Mouse (Mus musculus): ENCODE results near the gene Mlxipl. TPM values are rescaled to one million over a fixed set of nuclear protein-coding genes. Genes with fewer than 3 reads are reported as not detected.

The Mlxipl gene
- polyA plus RNA-seq, 1 experiment from 2014 or later = 2.8 TPM

- Histone ChIP-seq H3K27ac (peak within 1 kb of the TSS; percentile 97), H3K4me2 (peak within 1 kb of the TSS; percentile 66), H3K9me3 (no peaks in the 10 kb centered on the region), H3K27me3 (no peaks in the 10 kb centered on the region), H3K9ac (peak within 1 kb of the TSS; percentile 99), H3K4me3 (peak within 1 kb of the TSS; percentile 95), H3K4me1 (peaks cover 24% of the 10 kb centered on the region), H3K36me3 (peaks cover 10% of the 10 kb centered on the region; the same call in 1 of the 2 replicates)
- under 1% methylated on average over 57 of the region's 57 CpGs for WGBS
- ATAC-seq (ENCODE audit: borderline replicate concordance, extremely low read depth, low FRiP score, low TSS enrichment) = peak; percentile 97
Observed at GRCm38 (mm10) chr5:135186621-135187348, 97.1 kb downstream of the Mlxipl start, which contains the start of gene Baz1b. TSS of gene Baz1b (plus strand) at chr5:135187264.

- ATAC-seq (ENCODE audit: borderline replicate concordance, extremely low read depth, low FRiP score, low TSS enrichment) = peak; percentile 75
- Histone ChIP-seq H3K4me3 (peak overlapping the region; percentile 95), H3K9ac (peak overlapping the region; percentile 99), H3K27me3 (no peaks in the 10 kb centered on the region), H3K4me2 (peak overlapping the region; percentile 66), H3K4me1 (peaks cover 31% of the 10 kb centered on the region), H3K36me3 (0 out of 2 replicates have a peak, but pooled peaks cover 11% of the 10 kb centered on the region), H3K27ac (peak overlapping the region; percentile 97), H3K9me3 (no peaks in the 10 kb centered on the region)
- WGBS = under 1% methylated on average over 94 of the region's 102 CpGs
Observed at GRCm38 (mm10) chr5:135187349-135188213, 97.9 kb downstream of the Mlxipl start.

Other genes with a start within 250 kb of the Mlxipl start
- not detected in 2 replicates for gene Tmem270, start 183.2 kb upstream of the Mlxipl start, polyA plus RNA-seq (2015; fragmentation: Nextera tagmentation; extraction: Ambion mirVana)
- 0.65 and 1.6 TPM in 2 replicates for gene Cldn13, start 174.4 kb upstream of the Mlxipl start, polyA plus RNA-seq (2015; fragmentation: Nextera tagmentation; extraction: Ambion mirVana)
- gene Mettl27, start 157.5 kb upstream of the Mlxipl start, polyA plus RNA-seq (2015; fragmentation: Nextera tagmentation; extraction: Ambion mirVana) = 24.7 TPM in 2 replicates
- 31.7 and 34.3 TPM in 2 replicates for gene Cldn4, start 143.0 kb upstream of the Mlxipl start, polyA plus RNA-seq (2015; fragmentation: Nextera tagmentation; extraction: Ambion mirVana)
- 241 and 259 TPM in 2 replicates for gene Cldn3, start 103.7 kb upstream of the Mlxipl start, polyA plus RNA-seq (2015; fragmentation: Nextera tagmentation; extraction: Ambion mirVana)
- 66.7 and 66.9 TPM in 2 replicates for gene Abhd11, start 80.7 kb upstream of the Mlxipl start, polyA plus RNA-seq (2015; fragmentation: Nextera tagmentation; extraction: Ambion mirVana)
- 11.9 and 13.2 TPM in 2 replicates for gene Stx1a, start 66.4 kb upstream of the Mlxipl start, polyA plus RNA-seq (2015; fragmentation: Nextera tagmentation; extraction: Ambion mirVana)
- 29.1 and 31.7 TPM in 2 replicates for gene Dnajc30, start 25.7 kb upstream of the Mlxipl start, polyA plus RNA-seq (2015; fragmentation: Nextera tagmentation; extraction: Ambion mirVana)
- 117 and 124 TPM in 2 replicates for gene Bud23, start 24.9 kb upstream of the Mlxipl start, polyA plus RNA-seq (2015; fragmentation: Nextera tagmentation; extraction: Ambion mirVana)
- 6.1 and 9.1 TPM in 2 replicates for gene Vps37d, start 11.6 kb upstream of the Mlxipl start, polyA plus RNA-seq (2015; fragmentation: Nextera tagmentation; extraction: Ambion mirVana)
- 21.4 and 21.7 TPM in 2 replicates for gene Tbl2, start 59.8 kb downstream of the Mlxipl start, polyA plus RNA-seq (2015; fragmentation: Nextera tagmentation; extraction: Ambion mirVana)
- 48.7 and 49.2 TPM in 2 replicates for gene Bcl7b, start 78.4 kb downstream of the Mlxipl start, polyA plus RNA-seq (2015; fragmentation: Nextera tagmentation; extraction: Ambion mirVana)
- 47.5 and 47.9 TPM in 2 replicates for gene Baz1b, start 97.4 kb downstream of the Mlxipl start, polyA plus RNA-seq (2015; fragmentation: Nextera tagmentation; extraction: Ambion mirVana)
- gene Fzd9, start 161.3 kb downstream of the Mlxipl start, polyA plus RNA-seq (2015; fragmentation: Nextera tagmentation; extraction: Ambion mirVana) = 0.61 and 1.1 TPM in 2 replicates

Measured in lung, embryonic 15.5 days (tissue).